Mouse (Mus musculus): ENCODE measurements around the gene Apbb1. TPM values are rescaled to one million over a fixed set of nuclear protein-coding genes. Genes with fewer than 3 reads are reported as not detected.
A peak's percentile ranks its signal among the peaks of the same experiment; 100 is the strongest.

Gene Apbb1
- 100 to 1,000 TPM; 352 to 385 TPM for total RNA-seq (2021)

DNA sequence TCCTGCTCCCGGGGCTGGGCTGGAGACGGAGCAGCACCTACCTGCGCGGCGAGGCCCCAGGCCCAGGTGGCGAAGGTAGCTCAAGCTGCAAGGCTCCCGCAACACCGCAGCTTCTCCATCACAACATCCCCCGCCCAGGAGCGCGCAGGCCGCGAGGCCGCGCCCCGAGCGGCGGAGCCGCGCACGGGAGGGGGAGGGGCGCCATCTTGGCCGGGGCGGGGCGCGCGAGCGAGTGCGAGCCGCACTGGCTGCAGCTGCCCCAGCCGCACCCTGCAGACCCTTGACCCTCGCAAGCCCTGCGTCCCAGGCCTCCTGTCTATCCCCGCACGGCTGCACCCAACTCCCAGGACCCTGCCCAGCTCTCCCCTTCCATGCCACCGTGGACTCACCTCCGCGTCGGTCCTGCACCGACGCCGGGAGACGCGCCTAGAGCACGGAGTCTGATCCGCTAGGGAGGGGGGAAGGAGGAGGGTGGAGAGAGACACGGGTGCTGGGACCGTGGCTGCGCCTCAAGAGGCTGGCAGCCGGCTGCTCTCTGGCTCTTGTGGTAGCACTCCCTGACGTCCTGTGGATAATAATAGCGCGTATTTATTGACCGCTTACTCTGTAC lies at the start of gene Apbb1:
Gene Apbb1 (minus strand): TSS at position 560 of the 610 bp plus-strand sequence.
- DNase-seq: peak; percentile 83 to 84

- peak in 1 of 2 experiments; percentile 29 for DNase-seq
Observed at GRCm38 (mm10) chr7:105628633-105629032, 47.2 kb upstream of the Apbb1 start.

DNA sequence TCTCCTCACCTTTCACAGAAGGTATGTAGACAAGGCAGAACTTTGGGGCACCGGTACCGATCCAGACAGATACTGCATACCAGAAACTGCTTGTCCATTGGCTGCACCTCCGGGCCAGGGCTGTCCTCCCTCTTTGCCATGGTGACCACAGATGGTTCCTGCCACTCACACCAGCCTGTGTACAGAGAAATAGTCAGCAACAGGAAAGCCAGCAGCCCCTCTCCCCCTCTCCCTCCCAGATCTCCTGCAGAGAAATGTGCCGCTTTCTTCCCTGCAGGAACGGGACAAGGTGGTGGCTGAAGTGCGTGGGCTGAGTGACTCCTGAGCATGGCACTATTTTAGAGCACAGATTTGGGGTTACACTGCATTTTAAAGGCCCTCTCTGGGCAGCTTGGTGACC lies 43.9 kb upstream of the Apbb1 start:
- DNase-seq: no peak

DNA sequence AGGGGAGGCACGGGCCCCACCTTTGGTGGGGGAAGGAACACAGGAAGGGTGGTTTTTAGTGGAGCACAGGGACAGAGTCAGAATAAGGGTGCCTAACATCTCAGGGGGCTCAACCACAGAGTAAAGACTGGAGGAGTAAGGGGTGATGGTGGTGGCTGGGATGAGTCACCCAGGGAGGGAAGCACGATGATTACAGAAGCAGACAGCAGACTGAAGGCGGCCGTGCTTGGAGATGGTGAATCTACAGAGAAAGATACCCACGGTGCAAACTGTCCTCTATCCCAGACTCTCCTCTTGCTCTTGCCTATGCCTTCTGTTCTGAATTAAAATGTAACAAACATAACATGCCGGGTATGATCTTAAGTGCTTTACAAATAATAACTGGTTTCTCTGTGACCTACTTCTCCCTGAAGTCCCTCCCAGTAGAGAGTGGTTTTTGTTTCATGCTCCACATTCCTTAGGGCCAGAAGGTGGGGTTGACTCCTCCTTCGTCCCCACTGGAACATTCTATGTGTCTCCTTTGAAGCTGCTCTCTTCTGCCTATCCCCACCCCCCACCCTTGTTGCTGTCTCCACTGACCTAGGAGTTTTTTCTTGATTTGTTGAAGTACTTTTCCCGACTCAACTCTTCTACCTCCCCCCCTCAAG lies 40.3 kb upstream of the Apbb1 start:
- DNase-seq: no peak

GRCm38 (mm10) chr7:105621053-105621452 lies 39.6 kb upstream of the Apbb1 start:
- no peak for DNase-seq

DNA sequence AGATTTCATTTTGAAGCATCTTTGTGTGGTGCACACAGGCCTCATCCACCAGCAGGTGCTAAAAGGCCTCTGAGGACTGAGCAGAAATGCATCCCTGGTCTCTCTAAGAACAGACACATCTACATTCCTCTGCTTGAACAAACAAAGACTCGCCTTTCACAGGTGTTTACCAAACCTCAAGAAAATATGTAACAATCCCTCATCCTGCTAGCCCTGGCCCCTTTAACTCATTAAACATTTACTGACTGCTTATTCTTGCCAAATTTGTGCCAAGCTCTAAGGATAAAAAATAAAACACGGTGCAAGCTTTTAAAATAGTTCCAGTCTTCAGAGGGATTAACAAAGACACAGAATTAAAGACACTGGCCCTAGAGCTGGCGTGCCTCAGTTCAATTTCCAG lies 38.2 kb upstream of the Apbb1 start:
- no peak for DNase-seq

DNA sequence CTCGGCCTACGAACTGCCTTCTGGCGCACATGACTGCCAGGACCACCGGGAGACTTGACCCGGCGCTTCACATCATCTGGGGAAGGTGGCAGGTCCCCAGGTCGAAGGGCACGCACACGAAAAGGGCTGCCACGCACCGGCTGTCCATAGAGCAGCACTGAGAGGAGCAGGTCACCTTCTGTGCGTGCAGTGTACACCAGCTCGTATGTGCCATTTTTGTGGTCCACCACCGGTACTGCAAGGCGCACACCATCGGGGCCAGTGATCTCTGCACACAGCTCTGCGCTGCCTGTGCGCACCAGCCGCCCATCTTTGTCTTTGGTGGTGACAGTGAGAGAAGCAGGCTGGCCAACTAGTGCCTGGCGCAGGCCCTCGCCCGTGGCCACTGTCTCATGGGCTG lies 36.4 kb upstream of the Apbb1 start:
- DNase-seq: no peak

DNA sequence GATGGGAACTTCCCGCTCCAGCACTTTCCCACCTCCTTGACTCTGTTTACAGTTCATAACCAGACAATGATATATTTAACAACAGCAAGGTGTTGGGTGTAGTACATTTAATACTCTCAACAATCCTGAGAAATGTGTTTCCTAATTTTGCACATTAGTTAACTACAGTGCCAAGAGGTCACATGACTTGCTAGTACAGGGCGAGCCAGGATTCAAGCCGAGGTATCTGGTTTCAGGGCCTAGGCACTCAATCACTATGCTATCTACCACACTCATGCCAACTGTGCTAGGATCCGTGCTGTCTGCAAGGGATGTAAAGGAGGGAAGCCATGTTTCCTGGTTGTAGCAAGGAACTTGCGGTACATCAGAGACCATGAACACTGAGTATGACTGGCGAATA lies 35.1 kb upstream of the Apbb1 start:
- DNase-seq: no peak

DNA sequence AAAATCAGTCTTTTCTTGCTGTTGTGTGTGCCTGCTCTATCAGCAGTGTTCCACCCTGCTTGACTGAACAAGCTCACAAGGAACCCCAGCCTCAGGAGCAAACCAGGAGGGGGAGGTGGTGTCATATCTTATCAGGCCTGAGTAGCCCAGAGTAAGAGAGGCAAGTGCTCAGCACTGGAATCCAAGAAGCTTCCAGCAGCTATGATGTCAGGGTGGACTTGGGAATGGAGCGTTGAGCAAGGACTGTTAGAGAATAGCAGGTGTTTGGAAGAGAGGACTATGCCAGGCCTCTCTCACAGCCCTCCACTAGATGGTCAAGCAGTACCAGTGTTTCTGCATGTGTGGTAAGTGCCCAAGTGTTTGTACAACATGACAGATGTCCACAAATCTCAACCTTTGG lies 34.3 kb upstream of the Apbb1 start:
- no peak for DNase-seq

- DNase-seq: no peak
Observed at GRCm38 (mm10) chr7:105614400-105614799, 32.9 kb upstream of the Apbb1 start.

DNA sequence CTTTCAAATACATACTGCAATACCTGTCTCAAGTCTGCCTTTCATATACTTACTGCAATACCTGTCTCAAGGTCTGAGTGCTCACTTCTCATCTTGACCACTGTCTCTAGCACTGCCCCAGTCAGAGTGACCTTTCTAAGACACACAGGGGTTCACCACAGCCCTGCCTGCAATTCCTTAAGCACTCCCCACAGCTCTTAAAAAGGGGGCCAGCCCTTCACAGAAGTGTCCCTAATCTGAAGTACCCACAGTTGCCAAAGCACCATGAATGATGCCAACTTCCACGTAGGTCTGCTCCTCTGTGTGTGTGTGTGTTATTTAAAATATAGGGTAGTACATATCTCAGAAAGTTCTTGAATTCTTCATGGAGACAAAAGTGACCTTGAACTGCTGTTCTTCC lies 30.3 kb upstream of the Apbb1 start:
- no peak for DNase-seq

DNA sequence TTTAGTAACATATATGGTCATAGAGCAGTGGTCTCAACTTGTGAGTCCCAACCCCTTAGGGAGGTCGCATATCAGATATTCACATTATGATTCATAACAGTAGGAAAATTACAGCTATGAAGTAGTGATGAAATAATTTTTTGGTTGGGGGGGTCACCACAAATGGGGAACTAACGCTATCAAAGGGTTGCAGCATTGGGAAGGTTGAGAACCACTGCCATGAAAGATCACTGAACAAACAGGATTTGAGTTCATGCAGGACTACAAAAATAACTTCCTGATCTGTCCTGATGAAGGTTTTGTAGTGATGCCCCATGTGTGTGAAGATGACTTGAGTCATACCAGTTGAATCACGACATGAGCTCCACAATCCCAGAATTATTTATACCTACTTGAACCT lies 27.0 kb upstream of the Apbb1 start:
- DNase-seq: no peak

- DNase-seq: peak; percentile 44 to 59
Observed at GRCm38 (mm10) chr7:105602860-105603623, 21.6 kb upstream of the Apbb1 start.

GRCm38 (mm10) chr7:105590097-105590496 lies 8.6 kb upstream of the Apbb1 start:
- DNase-seq: no peak

GRCm38 (mm10) chr7:105588325-105588912 lies 7.0 kb upstream of the Apbb1 start:
- DNase-seq: no peak

GRCm38 (mm10) chr7:105581959-105582358 lies 506 bp upstream of the Apbb1 start:
- no peak for DNase-seq

DNA sequence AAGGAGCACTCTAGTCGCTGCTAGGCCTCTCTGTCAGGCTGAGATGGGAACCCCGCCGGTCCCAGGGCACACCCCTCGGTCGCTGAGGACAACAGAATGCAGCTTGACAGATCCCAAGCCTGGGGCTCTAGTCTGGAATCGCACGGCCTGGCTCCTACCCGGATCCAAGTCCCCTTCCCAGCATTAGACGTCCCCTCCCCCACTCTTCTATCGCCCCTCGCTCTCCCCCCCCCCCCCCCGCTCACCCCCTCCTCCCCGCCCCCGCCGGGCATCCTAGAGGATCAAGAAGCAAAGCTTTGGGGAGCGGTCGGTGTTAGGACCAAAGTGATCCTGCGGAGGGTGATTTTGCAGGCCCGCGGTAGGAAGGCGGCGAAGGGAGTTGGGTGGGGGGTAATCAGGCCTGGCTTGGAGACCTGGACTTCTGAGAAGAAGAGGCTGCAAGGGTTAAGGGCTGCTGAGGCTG lies 795 bp downstream of the Apbb1 start:
- no peak for DNase-seq

GRCm38 (mm10) chr7:105578481-105578880 lies 3.0 kb downstream of the Apbb1 start:
- DNase-seq: no peak

GRCm38 (mm10) chr7:105577377-105577871 lies 4.0 kb downstream of the Apbb1 start:
- DNase-seq: no peak

DNA sequence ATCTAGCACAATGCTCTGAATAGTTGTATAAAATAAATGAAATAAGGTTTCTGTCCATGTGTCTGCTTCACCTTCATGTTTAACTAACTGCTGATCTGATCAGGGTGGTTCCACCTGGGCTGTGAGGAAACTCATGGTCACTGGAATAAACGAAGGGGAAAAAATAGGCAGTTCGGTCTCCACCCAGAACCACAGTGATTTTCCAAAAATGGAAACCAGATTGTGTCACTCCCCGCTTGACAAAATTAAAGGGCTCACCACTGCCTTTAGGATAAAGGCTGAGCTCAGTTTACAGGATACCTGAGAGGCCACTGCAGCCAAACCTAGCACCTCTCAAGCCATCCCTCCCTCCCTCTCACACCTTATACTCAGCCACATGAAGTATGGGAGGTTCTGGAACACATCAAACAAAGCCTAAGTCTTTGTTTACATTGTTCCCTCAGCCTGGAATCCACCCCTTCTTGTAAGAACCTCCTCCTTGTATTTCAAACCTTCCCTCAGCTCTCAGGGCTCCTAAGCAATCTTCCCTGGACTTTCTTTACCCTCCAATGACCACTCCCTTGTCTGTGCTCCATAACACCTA lies 5.2 kb downstream of the Apbb1 start:
- DNase-seq: no peak

- no peak for DNase-seq
Observed at GRCm38 (mm10) chr7:105574537-105574936, 6.9 kb downstream of the Apbb1 start.

DNA sequence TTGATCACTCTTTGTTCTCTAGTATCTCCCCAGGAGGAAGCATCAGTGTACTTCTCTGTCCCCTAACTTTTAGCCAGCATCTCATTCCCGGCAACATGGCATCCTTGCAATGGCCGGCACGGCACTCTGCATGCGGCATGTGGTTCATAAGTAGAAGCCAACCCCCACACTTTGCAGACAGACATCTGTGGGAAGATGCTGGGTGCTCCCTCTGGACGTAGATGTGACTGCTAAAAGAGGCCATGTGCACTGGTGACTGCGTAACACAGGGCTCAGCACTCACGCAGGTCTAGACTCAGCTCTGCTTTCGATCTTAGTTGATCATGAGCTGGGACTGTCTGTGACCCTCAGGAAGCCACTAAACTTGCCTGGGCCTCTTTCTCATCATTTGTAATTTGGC lies 8.5 kb downstream of the Apbb1 start:
- DNase-seq: no peak

GRCm38 (mm10) chr7:105570756-105571155 lies 10.7 kb downstream of the Apbb1 start:
- DNase-seq: no peak
